Mouse (Mus musculus) embryonic fibroblast, embryonic 13.5 days (primary cell): ENCODE data around the gene Gm11549.

Experiments used
- CTCF ChIP-seq: IDR thresholded peaks from 2 replicates; pipeline ENCODE4 v1.5.1; 2011; ENCODE audit warnings: mild to moderate bottlenecking, control low read depth, low read length, moderate library complexity, borderline replicate concordance; ENCODE audit not compliant: insufficient read depth
- POLR2A ChIP-seq: IDR thresholded peaks from 2 replicates; pipeline ENCODE4 v1.6.1; 2011; ENCODE audit warnings: low read depth, mild to moderate bottlenecking, control low read depth, low read length, moderate library complexity

- no peak for TF ChIP-seq CTCF
- no peak for TF ChIP-seq POLR2A
These were observed 19.1 kb upstream of the Gm11549 start for GRCm38 (mm10) chr3:36540756-36541155.
